ENCODE assay signal across 8 mouse cellular contexts in the genomic region with DNA sequence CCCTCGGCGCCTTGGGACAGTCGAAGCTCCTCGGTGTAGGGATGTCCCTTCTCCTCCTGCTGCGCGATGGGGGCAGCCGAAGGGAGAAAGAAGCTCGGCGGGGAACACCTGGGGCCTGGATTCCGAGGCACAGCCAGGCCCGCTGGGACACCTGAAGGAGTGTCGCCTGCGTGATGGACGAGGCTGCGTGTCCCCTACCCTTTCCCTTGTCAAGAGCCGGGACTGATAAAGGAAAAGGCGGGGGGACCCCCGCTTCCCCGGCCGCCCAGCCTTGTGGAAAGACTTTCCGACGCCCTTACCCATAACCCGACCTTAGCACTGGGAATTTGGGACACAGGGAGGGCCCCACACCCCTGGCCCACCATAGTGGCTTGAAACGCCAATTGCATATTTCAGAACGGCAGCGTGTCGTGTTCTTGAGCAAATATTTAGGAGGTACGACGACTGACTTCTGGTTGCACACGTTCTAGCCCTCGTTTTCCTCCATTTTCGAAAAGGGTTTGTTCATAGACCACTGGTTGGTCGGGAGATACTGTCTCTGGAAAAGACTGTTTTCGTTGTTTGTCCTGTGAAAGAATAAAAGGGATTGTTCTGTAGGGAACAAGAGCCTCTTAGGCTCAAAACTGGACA. TPM values are rescaled to one million over a fixed set of nuclear protein-coding genes. Genes with fewer than 3 reads are reported as not detected.
A peak's percentile ranks its signal among the peaks of the same experiment; 100 is the strongest.
DNase-seq lines count a peak whose midpoint lies in the region; ATAC-seq and TF ChIP-seq lines count a peak whose summit lies in the region.

No protein-coding gene starts in this region.

- no peaks in the 10 kb centered on the region for H3K36me3 ChIP-seq in heart, embryonic 11.5 days (ENCODE audit: control insufficient read depth, insufficient read depth, low read length)
- peaks cover 3% of the 10 kb centered on the region; the same call in 1 of the 2 replicates for H3K36me3 ChIP-seq in ES-Bruce4 (ENCODE audit: control insufficient read depth, insufficient read depth, low read length, poor library complexity, severe bottlenecking)
- 0 out of 2 replicates have a peak, but pooled peaks cover 3% of the 10 kb centered on the region for H3K36me3 ChIP-seq in hindbrain, embryonic 13.5 days
- H3K36me3 ChIP-seq in liver, embryonic 16.5 days (ENCODE audit: control insufficient read depth, insufficient read depth) = no peaks in the 10 kb centered on the region
- H3K36me3 ChIP-seq in stomach, embryonic 15.5 days = no peaks in the 10 kb centered on the region

- TF ChIP-seq POLR2A in ES-Bruce4 (IDR thresholded peaks at IDR 0.05; ENCODE audit: insufficient read depth, low read length) = no peak

- no peaks in the 10 kb centered on the region for H3K27me3 ChIP-seq in heart, embryonic 11.5 days (ENCODE audit: control insufficient read depth, insufficient read depth, low read length)
- H3K27me3 ChIP-seq in ES-Bruce4 (ENCODE audit: control insufficient read depth, insufficient read depth, low read length, poor library complexity, severe bottlenecking) = no peaks in the 10 kb centered on the region
- no peaks in the 10 kb centered on the region for H3K27me3 ChIP-seq in hindbrain, embryonic 13.5 days
- H3K27me3 ChIP-seq in liver, embryonic 16.5 days (ENCODE audit: control insufficient read depth, insufficient read depth, low read depth, low read length) = no peaks in the 10 kb centered on the region
- no peaks in the 10 kb centered on the region for H3K27me3 ChIP-seq in stomach, embryonic 15.5 days (replicated peaks)

- no peak for TF ChIP-seq EP300 in ES-Bruce4 (IDR thresholded peaks at IDR 0.05; ENCODE audit: insufficient read depth, low read depth, low read length)

- H3K4me3 ChIP-seq in heart, embryonic 11.5 days (ENCODE audit: low read depth, low read length) = peak overlapping the region; percentile 83
- peak overlapping the region; percentile 89 for H3K4me3 ChIP-seq in ES-Bruce4 (ENCODE audit: low read depth, low read length)
- peak overlapping the region; percentile 89 for H3K4me3 ChIP-seq in hindbrain, embryonic 13.5 days
- H3K4me3 ChIP-seq in liver, embryonic 16.5 days (ENCODE audit: low read depth, low read length) = peak overlapping the region; percentile 90
- H3K4me3 ChIP-seq in stomach, embryonic 15.5 days (replicated peaks) = peak overlapping the region; percentile 75

- peak overlapping the region; percentile 94 for H3K27ac ChIP-seq in heart, embryonic 11.5 days (ENCODE audit: low read depth, low read length)
- H3K27ac ChIP-seq in ES-Bruce4 (ENCODE audit: insufficient read depth, low read length) = peak overlapping the region; percentile 39; the same call in 1 of the 2 replicates
- H3K27ac ChIP-seq in hindbrain, embryonic 13.5 days = peak overlapping the region; percentile 92
- H3K27ac ChIP-seq in liver, embryonic 16.5 days (ENCODE audit: low read length) = peak overlapping the region; percentile 90
- peak overlapping the region; percentile 96 for H3K27ac ChIP-seq in stomach, embryonic 15.5 days

- ATAC-seq in heart, embryonic 11.5 days (replicated peaks; ENCODE audit: insufficient number of reproducible peaks, low FRiP score, low TSS enrichment) = no peak; the same call in 1 of the 2 replicates
- ATAC-seq in hindbrain, embryonic 13.5 days (ENCODE audit: low FRiP score) = no peak; the same call in 1 of the 2 replicates
- peak; percentile 4 for ATAC-seq in liver, embryonic 16.5 days (ENCODE audit: low read depth)
- 0 out of 2 replicates have a peak, but pooled peaks have one; percentile 2 for ATAC-seq in stomach, embryonic 15.5 days (ENCODE audit: insufficient read depth, low FRiP score, low read depth)

- no peaks in the 10 kb centered on the region for H3K9me3 ChIP-seq in heart, embryonic 11.5 days (replicated peaks; ENCODE audit: control insufficient read depth, low read length)
- H3K9me3 ChIP-seq in ES-Bruce4 (replicated peaks; ENCODE audit: control insufficient read depth, insufficient read depth, low read length, poor library complexity, severe bottlenecking) = no peaks in the 10 kb centered on the region
- no peaks in the 10 kb centered on the region for H3K9me3 ChIP-seq in hindbrain, embryonic 13.5 days
- H3K9me3 ChIP-seq in liver, embryonic 16.5 days (replicated peaks; ENCODE audit: control insufficient read depth, low read length) = no peaks in the 10 kb centered on the region
- H3K9me3 ChIP-seq in stomach, embryonic 15.5 days = no peaks in the 10 kb centered on the region

- peak overlapping the region; percentile 91 for H3K9ac ChIP-seq in heart, embryonic 11.5 days (ENCODE audit: low read depth, low read length)
- H3K9ac ChIP-seq in ES-Bruce4 (ENCODE audit: low read depth, poor library complexity, severe bottlenecking) = peak overlapping the region; percentile 79
- peak overlapping the region; percentile 92 for H3K9ac ChIP-seq in hindbrain, embryonic 13.5 days
- peak overlapping the region; percentile 90 for H3K9ac ChIP-seq in liver, embryonic 16.5 days (ENCODE audit: low read depth, low read length)
- H3K9ac ChIP-seq in stomach, embryonic 15.5 days = peak overlapping the region; percentile 80

- H3K4me1 ChIP-seq in heart, embryonic 11.5 days (ENCODE audit: control insufficient read depth, insufficient read depth, low read length) = peaks cover 10% of the 10 kb centered on the region
- H3K4me1 ChIP-seq in ES-Bruce4 (ENCODE audit: control insufficient read depth, insufficient read depth, low read length) = no peaks in the 10 kb centered on the region
- H3K4me1 ChIP-seq in hindbrain, embryonic 13.5 days (replicated peaks) = peaks cover 26% of the 10 kb centered on the region
- H3K4me1 ChIP-seq in liver, embryonic 16.5 days (ENCODE audit: control insufficient read depth, low read depth, low read length) = peaks cover 6% of the 10 kb centered on the region
- peaks cover 5% of the 10 kb centered on the region for H3K4me1 ChIP-seq in stomach, embryonic 15.5 days

- DNase-seq in heart, adult 11 months = no peak
- peak; percentile 21 for DNase-seq in c-Kit-positive CD71-positive TER-119-negative erythroid progenitor cells, embryonic 14.5 days (ENCODE audit: low read depth)
- DNase-seq in cerebellum, adult 9-11 months = no peak

- WGBS in heart, embryonic 11.5 days (ENCODE audit: insufficient replicate concordance) = under 1% methylated on average over 33 of the region's 34 CpGs
- 1% methylated on average over 30 of the region's 34 CpGs for WGBS in hindbrain, embryonic 13.5 days
- WGBS in liver, embryonic 16.5 days (ENCODE audit: insufficient replicate concordance) = under 1% methylated on average over 32 of the region's 34 CpGs
- WGBS in stomach, embryonic 15.5 days = under 1% methylated on average over 32 of the region's 34 CpGs

- H3K4me2 ChIP-seq in heart, embryonic 11.5 days = peak overlapping the region; percentile 71
- H3K4me2 ChIP-seq in hindbrain, embryonic 13.5 days = peak overlapping the region; percentile 95
- peak overlapping the region; percentile 82 for H3K4me2 ChIP-seq in liver, embryonic 16.5 days (ENCODE audit: low read depth, low read length)
- H3K4me2 ChIP-seq in stomach, embryonic 15.5 days = peak overlapping the region; percentile 70

- TF ChIP-seq CTCF in ES-Bruce4 (IDR thresholded peaks at IDR 0.05; ENCODE audit: low read depth, low read length) = no peak

RNA-seq across cellular contexts. Expression of a gene that starts 0.6 kb away (rescaled TPM):
- 18.3 and 18.9 TPM in 2 replicates for polyA plus RNA-seq in heart, embryonic 11.5 days (2014; fragmentation: Nextera tagmentation; extraction: Ambion mirVana)
- polyA plus RNA-seq in ES-Bruce4 (2011; ENCODE audit: insufficient read depth, insufficient read length, low read depth, missing spikeins) = 41.5 and 44.5 TPM in 2 replicates
- polyA plus RNA-seq in hindbrain, embryonic 13.5 days (2015; fragmentation: Nextera tagmentation; extraction: Ambion mirVana) = 11.7 and 13.0 TPM in 2 replicates
- 6.9 and 7.6 TPM in 2 replicates for polyA plus RNA-seq in liver, embryonic 16.5 days (2015; fragmentation: Nextera tagmentation; extraction: Ambion mirVana)
- polyA plus RNA-seq in stomach, embryonic 15.5 days (2015; fragmentation: Nextera tagmentation; extraction: Ambion mirVana) = 14.6 and 15.6 TPM in 2 replicates

RNA-seq across cellular contexts. Expression of a gene that starts 0.9 kb away (rescaled TPM):
- 12.0 and 12.6 TPM in 2 replicates for polyA plus RNA-seq in heart, embryonic 11.5 days (2014; fragmentation: Nextera tagmentation; extraction: Ambion mirVana)
- polyA plus RNA-seq in ES-Bruce4 (2011; ENCODE audit: insufficient read depth, insufficient read length, low read depth, missing spikeins) = 43.5 and 43.9 TPM in 2 replicates
- polyA plus RNA-seq in hindbrain, embryonic 13.5 days (2015; fragmentation: Nextera tagmentation; extraction: Ambion mirVana) = 11.3 and 14.2 TPM in 2 replicates
- 2.7 and 3.1 TPM in 2 replicates for polyA plus RNA-seq in liver, embryonic 16.5 days (2015; fragmentation: Nextera tagmentation; extraction: Ambion mirVana)
- polyA plus RNA-seq in stomach, embryonic 15.5 days (2015; fragmentation: Nextera tagmentation; extraction: Ambion mirVana) = 11.8 and 12.4 TPM in 2 replicates

Comparison
In these comparisons a context has a peak if more than half of its experiments do, and no peak if none do; other contexts are left out.
1. ATAC-seq: peak in liver, embryonic 16.5 days (single experiment) and stomach, embryonic 15.5 days (single experiment); none in heart, embryonic 11.5 days (single experiment) and hindbrain, embryonic 13.5 days (single experiment).
2. H3K27ac ChIP-seq: peak in every context shown above with its lines; median percentile 96 in stomach, embryonic 15.5 days; 94 in heart, embryonic 11.5 days; 92 in hindbrain, embryonic 13.5 days; 90 in liver, embryonic 16.5 days; 39 in ES-Bruce4.
3. Peak in every context shown above with its lines, with median percentiles within 50 percentile points of each other: H3K4me2 ChIP-seq, H3K4me3 ChIP-seq and H3K9ac ChIP-seq.